Mouse (Mus musculus): ENCODE results near the gene Atg7. TPM values are rescaled to one million over a fixed set of nuclear protein-coding genes. Genes with fewer than 3 reads are reported as not detected.

Gene Atg7
- polyA plus RNA-seq, 1 experiment from 2014 or later = 14.0 TPM

GRCm38 (mm10) chr6:114804866-114805265 is 162.0 kb downstream of the Atg7 start:
- no peaks in the 10 kb centered on the region for H3K36me3 ChIP-seq (ENCODE audit: control insufficient read depth, insufficient read depth, low read length)
- no peak overlapping the region for H3K4me2 ChIP-seq (replicated peaks; ENCODE audit: low read depth)
- no peak overlapping the region for H3K4me3 ChIP-seq (ENCODE audit: low read depth, low read length)
- ATAC-seq (ENCODE audit: low FRiP score, low TSS enrichment) = no peak
- no peaks in the 10 kb centered on the region for H3K27me3 ChIP-seq (ENCODE audit: control insufficient read depth, insufficient read depth, low read length)
- H3K9me3 ChIP-seq (ENCODE audit: control insufficient read depth, low read length) = no peaks in the 10 kb centered on the region
- WGBS = 63% methylated on average over 1 of the region's 1 CpGs
- no peak for TF ChIP-seq CTCF (IDR thresholded peaks at IDR 0.05; ENCODE audit: low read depth)
- no peak for TF ChIP-seq EP300 (optimal IDR thresholded peaks at IDR 0.05)
- DNase-seq (ENCODE audit: low spot score) = no peak
- H3K9ac ChIP-seq (ENCODE audit: low read length) = no peak overlapping the region
- H3K4me1 ChIP-seq (replicated peaks; ENCODE audit: control insufficient read depth, insufficient read depth) = no peaks in the 10 kb centered on the region
- no peak overlapping the region for H3K27ac ChIP-seq (replicated peaks)

GRCm38 (mm10) chr6:114805927-114806326 is 163.0 kb downstream of the Atg7 start:
- WGBS = 77% methylated on average over 4 of the region's 4 CpGs
- H3K27me3 ChIP-seq (ENCODE audit: control insufficient read depth, insufficient read depth, low read length) = no peaks in the 10 kb centered on the region
- no peaks in the 10 kb centered on the region for H3K9me3 ChIP-seq (ENCODE audit: control insufficient read depth, low read length)
- H3K36me3 ChIP-seq (ENCODE audit: control insufficient read depth, insufficient read depth, low read length) = no peaks in the 10 kb centered on the region
- H3K4me3 ChIP-seq (ENCODE audit: low read depth, low read length) = no peak overlapping the region
- no peaks in the 10 kb centered on the region for H3K4me1 ChIP-seq (replicated peaks; ENCODE audit: control insufficient read depth, insufficient read depth)
- no peak overlapping the region for H3K4me2 ChIP-seq (replicated peaks; ENCODE audit: low read depth)
- H3K27ac ChIP-seq (replicated peaks) = no peak overlapping the region
- no peak overlapping the region for H3K9ac ChIP-seq (ENCODE audit: low read length)
- TF ChIP-seq CTCF (IDR thresholded peaks at IDR 0.05; ENCODE audit: low read depth) (no peak), EP300 (optimal IDR thresholded peaks at IDR 0.05) (no peak)
- DNase-seq (ENCODE audit: low spot score) (no peak), ATAC-seq (ENCODE audit: low FRiP score, low TSS enrichment) (no peak)

- no peak overlapping the region for H3K4me2 ChIP-seq (replicated peaks; ENCODE audit: low read depth)
- TF ChIP-seq EP300 (optimal IDR thresholded peaks at IDR 0.05) = no peak
- TF ChIP-seq CTCF (IDR thresholded peaks at IDR 0.05; ENCODE audit: low read depth) = no peak
- no peaks in the 10 kb centered on the region for H3K27me3 ChIP-seq (ENCODE audit: control insufficient read depth, insufficient read depth, low read length)
- no peak overlapping the region for H3K4me3 ChIP-seq (ENCODE audit: low read depth, low read length)
- no peaks in the 10 kb centered on the region for H3K36me3 ChIP-seq (ENCODE audit: control insufficient read depth, insufficient read depth, low read length)
- ATAC-seq (ENCODE audit: low FRiP score, low TSS enrichment) (no peak), DNase-seq (ENCODE audit: low spot score) (no peak)
- H3K4me1 ChIP-seq (replicated peaks; ENCODE audit: control insufficient read depth, insufficient read depth) = no peaks in the 10 kb centered on the region
- no peak overlapping the region for H3K9ac ChIP-seq (ENCODE audit: low read length)
- no peaks in the 10 kb centered on the region for H3K9me3 ChIP-seq (ENCODE audit: control insufficient read depth, low read length)
- H3K27ac ChIP-seq (replicated peaks) = no peak overlapping the region
- 82% methylated on average over 3 of the region's 3 CpGs for WGBS
Measured at GRCm38 (mm10) chr6:114807474-114807873, 164.6 kb downstream of the Atg7 start.

GRCm38 (mm10) chr6:114808654-114809430 is 165.9 kb downstream of the Atg7 start:
- no peak overlapping the region for H3K27ac ChIP-seq (replicated peaks)

GRCm38 (mm10) chr6:114809431-114809811 is 166.5 kb downstream of the Atg7 start:
- no peak overlapping the region for H3K9ac ChIP-seq (ENCODE audit: low read length)
- no peaks in the 10 kb centered on the region for H3K4me1 ChIP-seq (replicated peaks; ENCODE audit: control insufficient read depth, insufficient read depth)
- H3K4me2 ChIP-seq (replicated peaks; ENCODE audit: low read depth) = no peak overlapping the region
- TF ChIP-seq CTCF (IDR thresholded peaks at IDR 0.05; ENCODE audit: low read depth) (no peak), EP300 (optimal IDR thresholded peaks at IDR 0.05) (no peak)
- no peaks in the 10 kb centered on the region for H3K36me3 ChIP-seq (ENCODE audit: control insufficient read depth, insufficient read depth, low read length)
- H3K9me3 ChIP-seq (ENCODE audit: control insufficient read depth, low read length) = no peaks in the 10 kb centered on the region
- ATAC-seq (ENCODE audit: low FRiP score, low TSS enrichment) (no peak), DNase-seq (ENCODE audit: low spot score) (no peak)
- 54% methylated on average over 1 of the region's 1 CpGs for WGBS
- H3K4me3 ChIP-seq (ENCODE audit: low read depth, low read length) = no peak overlapping the region
- no peaks in the 10 kb centered on the region for H3K27me3 ChIP-seq (ENCODE audit: control insufficient read depth, insufficient read depth, low read length)
- no peak overlapping the region for H3K27ac ChIP-seq (replicated peaks)

More at GRCm38 (mm10) chr6:114808654-114809430, 165.9 kb downstream of the Atg7 start:
- Histone ChIP-seq H3K4me2 (replicated peaks; ENCODE audit: low read depth) (no peak overlapping the region), H3K27me3 (ENCODE audit: control insufficient read depth, insufficient read depth, low read length) (no peaks in the 10 kb centered on the region), H3K4me1 (replicated peaks; ENCODE audit: control insufficient read depth, insufficient read depth) (no peaks in the 10 kb centered on the region), H3K36me3 (ENCODE audit: control insufficient read depth, insufficient read depth, low read length) (no peaks in the 10 kb centered on the region), H3K9me3 (ENCODE audit: control insufficient read depth, low read length) (no peaks in the 10 kb centered on the region), H3K4me3 (ENCODE audit: low read depth, low read length) (no peak overlapping the region), H3K9ac (ENCODE audit: low read length) (no peak overlapping the region)
- ATAC-seq (ENCODE audit: low FRiP score, low TSS enrichment) = no peak
- no peak for DNase-seq (ENCODE audit: low spot score)
- TF ChIP-seq CTCF (IDR thresholded peaks at IDR 0.05; ENCODE audit: low read depth) (no peak), EP300 (optimal IDR thresholded peaks at IDR 0.05) (no peak)
- 96% methylated on average over 3 of the region's 3 CpGs for WGBS

GRCm38 (mm10) chr6:114812322-114812721 is 169.4 kb downstream of the Atg7 start:
- peak; percentile 74 for ATAC-seq (ENCODE audit: low FRiP score, low TSS enrichment)
- peak; percentile 42 for DNase-seq (ENCODE audit: low spot score)
- Histone ChIP-seq H3K4me3 (ENCODE audit: low read depth, low read length) (no peak overlapping the region), H3K9me3 (ENCODE audit: control insufficient read depth, low read length) (no peaks in the 10 kb centered on the region), H3K9ac (ENCODE audit: low read length) (no peak overlapping the region), H3K4me1 (replicated peaks; ENCODE audit: control insufficient read depth, insufficient read depth) (no peaks in the 10 kb centered on the region), H3K27me3 (ENCODE audit: control insufficient read depth, insufficient read depth, low read length) (no peaks in the 10 kb centered on the region), H3K4me2 (replicated peaks; ENCODE audit: low read depth) (no peak overlapping the region), H3K27ac (replicated peaks) (no peak overlapping the region), H3K36me3 (ENCODE audit: control insufficient read depth, insufficient read depth, low read length) (no peaks in the 10 kb centered on the region)
- 43% methylated on average over 5 of the region's 5 CpGs for WGBS
- no peak for TF ChIP-seq CTCF (IDR thresholded peaks at IDR 0.05; ENCODE audit: low read depth)
- no peak for TF ChIP-seq EP300 (optimal IDR thresholded peaks at IDR 0.05)

Data from stomach, postnatal 0 days (tissue).